Mouse (Mus musculus) CD4-positive, CD25-positive, alpha-beta regulatory T cell, adult 4 months (primary cell): ENCODE measurements around the gene Gm20498. TPM values are rescaled to one million over a fixed set of nuclear protein-coding genes. Genes with fewer than 3 reads are reported as not detected.
"Not testable (repeated sequence)": the region's sequence is repeated elsewhere in the genome, so short reads cannot be mapped to it uniquely, and the experiment has no call there.

Experiments
- ATAC-seq: one replicate; pipeline ENCODE4 v1.8.0; 2017
- polyA plus RNA-seq, 2 experiments: library from polyadenylated mRNA; unstranded; fragments of 100-300 nt; shearing (Covaris generic); gene quantifications; one replicate each; pipeline ENCODE4 v1.2.1; 2017

Gene Gm20498
- polyA plus RNA-seq, result 10 to 100 TPM in 1 of 2 experiments, 1 to 10 TPM in 1; 8.0 to 10.4 TPM

GRCm38 (mm10) chr12:81532316-81533028 is at the start of gene Gm20498, which contains the start of gene Synj2bp:
Gene Gm20498 (minus strand): TSS chr12:81532905.
Gene Synj2bp (minus strand): TSS chr12:81532911.
- ATAC-seq, result peak; percentile 95

- no peak for ATAC-seq
These were observed 35.7 kb upstream of the Gm20498 start, which contains the start of gene Adam21 for GRCm38 (mm10) chr12:81568374-81568773. Gene Adam21 (minus strand): TSS chr12:81568474.

- ATAC-seq, result no peak
These were observed 35.2 kb upstream of the Gm20498 start for GRCm38 (mm10) chr12:81567931-81568330.

GRCm38 (mm10) chr12:81564173-81564572 is 31.5 kb upstream of the Gm20498 start:
- no peak for ATAC-seq

GRCm38 (mm10) chr12:81549286-81549685 is 16.6 kb upstream of the Gm20498 start:
- no peak for ATAC-seq

GRCm38 (mm10) chr12:81547163-81547562 is 14.5 kb upstream of the Gm20498 start:
- ATAC-seq, result no peak

GRCm38 (mm10) chr12:81533029-81533419 is 319 bp upstream of the Gm20498 start:
- peak; percentile 3 for ATAC-seq

- not testable (repeated sequence) for ATAC-seq
These were observed 2.1 kb downstream of the Gm20498 start for GRCm38 (mm10) chr12:81530587-81530986.

- ATAC-seq, result not testable (repeated sequence)
These were observed 35.8 kb downstream of the Gm20498 start for GRCm38 (mm10) chr12:81496906-81497305.

GRCm38 (mm10) chr12:81490491-81490890 is 42.2 kb downstream of the Gm20498 start:
- ATAC-seq, result no peak

GRCm38 (mm10) chr12:81485311-81485710 is 47.4 kb downstream of the Gm20498 start:
- no peak for ATAC-seq

- ATAC-seq, result peak; percentile 97
These were observed 47.9 kb downstream of the Gm20498 start, which contains the start of gene Cox16 for GRCm38 (mm10) chr12:81484727-81485191. Gene Cox16 (minus strand): TSS chr12:81485127.

GRCm38 (mm10) chr12:81484212-81484611 is 48.5 kb downstream of the Gm20498 start:
- ATAC-seq, result no peak

- ATAC-seq, result no peak
These were observed 49.0 kb downstream of the Gm20498 start for GRCm38 (mm10) chr12:81483656-81484055.

GRCm38 (mm10) chr12:81459051-81459450 is 73.7 kb downstream of the Gm20498 start:
- not testable (repeated sequence) for ATAC-seq

- ATAC-seq, result not testable (repeated sequence)
These were observed 93.7 kb downstream of the Gm20498 start for GRCm38 (mm10) chr12:81438985-81439384.

- not testable (repeated sequence) for ATAC-seq
These were observed 97.9 kb downstream of the Gm20498 start for GRCm38 (mm10) chr12:81434778-81435177.

- ATAC-seq, result no peak
These were observed 110.9 kb downstream of the Gm20498 start, which contains the start of gene Adam4 for GRCm38 (mm10) chr12:81421846-81422245. Gene Adam4 (minus strand): TSS chr12:81421946.

- no peak for ATAC-seq
These were observed 119.5 kb downstream of the Gm20498 start for GRCm38 (mm10) chr12:81413211-81413610.

GRCm38 (mm10) chr12:81408966-81409365 is 123.7 kb downstream of the Gm20498 start:
- no peak for ATAC-seq

GRCm38 (mm10) chr12:81402187-81402586 is 130.5 kb downstream of the Gm20498 start:
- ATAC-seq, result no peak

- not testable (repeated sequence) for ATAC-seq
These were observed 153.3 kb downstream of the Gm20498 start, which contains the start of gene Gm4787 for GRCm38 (mm10) chr12:81379364-81379763. Gene Gm4787 (minus strand): TSS chr12:81379464.

- ATAC-seq, result no peak
These were observed 198.9 kb downstream of the Gm20498 start for GRCm38 (mm10) chr12:81333841-81334240.

- ATAC-seq, result no peak
These were observed 199.8 kb downstream of the Gm20498 start, which contains the start of gene Slc8a3 for GRCm38 (mm10) chr12:81332875-81333421. Gene Slc8a3 (minus strand): TSS chr12:81333180.
